Mouse (Mus musculus) midbrain, postnatal 0 days (tissue): ENCODE results near the gene Insc. TPM values are rescaled to one million over a fixed set of nuclear protein-coding genes. Genes with fewer than 3 reads are reported as not detected.

Source experiments
- ATAC-seq: fragments of 200-750 bp; cut with Nextera tagmentation; 2 replicates; pipeline ENCODE4 v1.8.0; 2017; ENCODE audit warnings: moderate number of reproducible peaks, mild to moderate bottlenecking, moderate TSS enrichment, moderate library complexity; ENCODE audit not compliant: low FRiP score
- DNase-seq: peaks from one replicate; pipeline ENCODE4 v3.0.0-alpha.2; 2015; ENCODE audit warnings: low spot score
- H3K27ac ChIP-seq: fragments of 300-500 bp; sonication (generic); 2 replicates; pipeline ENCODE4 v1.5.1; 2014; ENCODE audit warnings: low read depth, mild to moderate bottlenecking, low read length, mixed read lengths
- H3K27me3 ChIP-seq: fragments of 300-500 bp; sonication (generic); 2 replicates; pipeline ENCODE4 v1.6.1; 2014; ENCODE audit warnings: low read length, control low read depth, mixed read lengths; ENCODE audit not compliant: insufficient read depth
- H3K36me3 ChIP-seq: fragments of 300-500 bp; sonication (generic); 2 replicates; pipeline ENCODE4 v1.6.1; 2014; ENCODE audit warnings: low read length, control low read depth, mixed read lengths; ENCODE audit not compliant: insufficient read depth
- H3K4me1 ChIP-seq: fragments of 300-500 bp; sonication (generic); 2 replicates; pipeline ENCODE4 v1.6.1; 2014; ENCODE audit warnings: mild to moderate bottlenecking, control low read depth, antibody characterized with exemption, low read length, mixed read lengths; ENCODE audit not compliant: insufficient read depth
- H3K4me2 ChIP-seq: fragments of 300-500 bp; sonication (generic); 2 replicates; pipeline ENCODE4 v1.6.1; 2014; ENCODE audit warnings: low read depth, mild to moderate bottlenecking, low read length, mixed read lengths; ENCODE audit not compliant: poor library complexity, severe bottlenecking
- H3K4me3 ChIP-seq: fragments of 300-500 bp; sonication (generic); 2 replicates; pipeline ENCODE4 v1.5.1; 2014; ENCODE audit warnings: low read depth, mild to moderate bottlenecking, low read length, moderate library complexity
- H3K9ac ChIP-seq: fragments of 300-500 bp; sonication (generic); replicated peaks from 2 replicates; pipeline ENCODE4 v1.6.1; 2014; ENCODE audit warnings: mild to moderate bottlenecking, low read length, moderate library complexity, mixed read lengths; ENCODE audit not compliant: poor library complexity, severe bottlenecking
- H3K9me3 ChIP-seq: fragments of 300-500 bp; sonication (generic); 2 replicates; pipeline ENCODE4 v1.6.1; 2016; ENCODE audit warnings: low read length, control low read depth
- CTCF ChIP-seq: IDR thresholded peaks from 2 replicates; pipeline ENCODE4 v1.5.1; 2016; ENCODE audit warnings: antibody characterized with exemption, mild to moderate bottlenecking
- WGBS: fragments of 180-500 bp; shearing (Covaris S2); extraction: QIAGEN DNeasy Blood & Tissue Kit; methylation state at CpG from one replicate; pipeline ENCODE4 v1.1.7; 2014; 5-methylcytosine and 5-hydroxymethylcytosine counted together
- polyA plus RNA-seq: library from polyadenylated mRNA; unstranded; fragments of >200 nt; fragmentation: Nextera tagmentation; extraction: Ambion mirVana; gene quantifications from 2 replicates; pipeline ENCODE4 v1.2.1, GENCODE M21; 2015
- total RNA-seq: library from RNA; depleted of rRNA; stranded (reverse); fragments of >200 nt; gene quantifications from 2 replicates; pipeline ENCODE4 v1.2.3, GENCODE M21; 2014; rRNA removed

The Insc gene
- 1.9 and 2.7 TPM in 2 replicates for total RNA-seq
- 1.4 and 1.9 TPM in 2 replicates for polyA plus RNA-seq

DNA sequence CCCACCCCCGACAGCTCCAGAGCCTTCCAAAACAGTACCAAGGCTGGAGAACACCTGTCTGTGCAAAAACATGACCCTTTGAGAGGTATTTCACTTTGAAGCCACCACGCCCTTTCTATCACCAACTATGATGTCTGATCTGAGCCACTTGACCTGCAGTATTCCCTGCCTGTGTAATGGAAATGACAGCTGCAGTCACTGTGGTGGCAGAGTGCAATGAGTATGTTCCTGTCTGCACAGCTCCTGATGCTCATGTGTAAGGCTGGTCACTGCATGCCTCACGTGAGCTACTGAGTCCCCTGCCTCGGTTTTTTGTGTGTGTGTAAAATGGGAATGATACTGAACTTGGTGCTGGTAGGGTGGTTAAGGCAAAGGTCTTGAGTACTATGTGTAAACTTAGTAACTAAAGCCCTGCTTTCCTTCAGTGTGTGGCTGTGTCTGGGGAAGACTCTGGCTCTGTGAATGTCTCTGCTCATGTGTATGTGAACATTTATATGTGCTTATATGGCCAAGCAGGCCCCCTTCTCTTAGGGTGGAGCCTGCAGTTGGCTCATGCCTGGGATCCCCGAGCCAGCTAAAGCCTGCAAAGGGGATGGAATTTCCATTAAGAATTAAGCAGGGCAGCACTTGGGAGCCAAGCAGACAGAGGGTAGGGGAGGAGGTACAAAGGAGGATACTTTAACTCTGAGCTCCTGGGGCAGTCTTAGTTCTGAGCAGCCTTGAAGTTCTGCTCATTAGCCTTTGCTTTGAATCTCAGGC, at the start of gene Insc:
Insc (plus strand) TSS at position 673 of the 759 bp plus-strand sequence.
- DNase-seq = no peak
- no peak within 1 kb of the TSS for H3K4me2 ChIP-seq
- no peaks in the 10 kb centered on the region for H3K36me3 ChIP-seq
- WGBS = 70% methylated on average over 5 of the region's 5 CpGs
- no peak for ATAC-seq
- no peaks in the 10 kb centered on the region for H3K27me3 ChIP-seq
- TF ChIP-seq CTCF = no peak
- no peaks in the 10 kb centered on the region for H3K9me3 ChIP-seq
- H3K27ac ChIP-seq = no peak within 1 kb of the TSS
- no peak within 1 kb of the TSS for H3K4me3 ChIP-seq
- H3K9ac ChIP-seq = no peak within 1 kb of the TSS
- H3K4me1 ChIP-seq = no peaks in the 10 kb centered on the region; the same call in 1 of the 2 replicates

DNA sequence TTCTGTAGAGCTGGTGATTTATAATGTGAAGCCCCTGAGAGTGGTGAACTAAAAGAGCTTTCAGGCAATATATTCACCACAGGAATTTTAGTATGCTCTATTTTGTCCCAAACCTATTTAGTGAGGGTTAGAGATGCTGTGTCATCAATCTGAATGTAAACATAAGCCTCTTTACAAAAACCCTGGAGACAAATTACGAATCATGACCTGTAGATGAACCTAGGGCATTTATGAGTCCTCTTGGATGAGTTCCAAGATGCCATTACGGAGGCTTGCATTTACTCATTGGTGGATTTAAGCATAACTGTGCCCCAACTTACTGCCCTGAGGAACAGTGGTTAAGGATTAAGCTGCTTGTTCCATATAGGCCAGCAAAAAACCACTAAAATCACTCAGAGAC, 42.6 kb upstream of the Insc start:
- DNase-seq (no peak), ATAC-seq (no peak)
- WGBS = 64% methylated on average over 2 of the region's 2 CpGs

DNA sequence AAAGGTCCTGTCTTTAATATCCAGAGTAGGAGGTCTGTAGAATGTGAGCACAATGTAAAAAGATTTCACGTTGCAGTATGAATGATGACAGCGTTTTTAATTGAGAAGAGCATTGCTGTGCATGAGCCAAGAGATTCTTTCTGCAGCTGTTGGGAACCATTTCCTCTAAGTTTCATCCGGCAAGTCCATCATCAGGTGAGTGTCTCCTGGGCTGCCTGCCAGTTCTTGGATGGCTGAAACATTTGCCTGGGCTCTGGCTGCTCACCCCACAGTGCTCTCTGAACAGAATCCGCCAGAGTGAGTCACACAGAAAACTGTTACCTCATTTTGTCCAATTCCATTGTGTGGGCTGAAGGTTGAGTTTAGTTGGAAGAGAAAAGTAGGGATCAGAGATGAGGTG, 36.8 kb upstream of the Insc start:
- no peaks in the 10 kb centered on the region for H3K27me3 ChIP-seq
- no peaks in the 10 kb centered on the region for H3K4me1 ChIP-seq
- DNase-seq (no peak), ATAC-seq (no peak)
- no peak overlapping the region for H3K4me3 ChIP-seq
- H3K9me3 ChIP-seq = no peaks in the 10 kb centered on the region
- TF ChIP-seq CTCF = no peak
- H3K36me3 ChIP-seq = no peaks in the 10 kb centered on the region
- WGBS = 88% methylated on average over 4 of the region's 4 CpGs
- no peak overlapping the region for H3K4me2 ChIP-seq
- no peak overlapping the region for H3K27ac ChIP-seq
- no peak overlapping the region for H3K9ac ChIP-seq

More for the DNA sequence above, 42.6 kb upstream of the Insc start:
- Histone ChIP-seq H3K9me3 (no peaks in the 10 kb centered on the region), H3K4me1 (no peaks in the 10 kb centered on the region), H3K9ac (no peak overlapping the region), H3K4me2 (no peak overlapping the region), H3K27ac (no peak overlapping the region), H3K4me3 (no peak overlapping the region), H3K36me3 (no peaks in the 10 kb centered on the region), H3K27me3 (no peaks in the 10 kb centered on the region)
- TF ChIP-seq CTCF = no peak

DNA sequence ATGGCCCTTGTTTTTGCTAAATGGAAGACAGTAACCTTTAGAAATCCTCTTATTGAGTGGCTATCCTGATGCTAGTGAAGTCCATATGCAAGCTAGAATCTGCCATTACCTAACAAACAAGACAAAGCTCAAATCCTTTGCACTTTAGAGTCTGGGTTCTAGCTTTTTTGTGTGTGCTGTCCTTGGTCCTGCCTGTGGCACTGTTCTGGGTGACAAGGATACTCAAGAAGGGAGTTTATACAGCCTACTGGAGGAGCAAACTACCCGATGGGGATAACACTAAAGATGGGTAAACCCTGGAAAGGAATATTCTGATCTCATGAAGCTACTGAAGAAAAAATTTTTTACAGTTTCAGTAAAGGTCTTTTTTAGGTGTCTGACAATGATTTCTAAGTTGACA, 36.1 kb upstream of the Insc start:
- Histone ChIP-seq H3K27ac (no peak overlapping the region), H3K4me1 (no peaks in the 10 kb centered on the region), H3K4me3 (no peak overlapping the region), H3K9ac (no peak overlapping the region), H3K27me3 (no peaks in the 10 kb centered on the region), H3K4me2 (no peak overlapping the region), H3K9me3 (no peaks in the 10 kb centered on the region), H3K36me3 (no peaks in the 10 kb centered on the region)
- 82% methylated on average over 1 of the region's 1 CpGs for WGBS
- TF ChIP-seq CTCF = no peak
- DNase-seq = no peak
- no peak for ATAC-seq

DNA sequence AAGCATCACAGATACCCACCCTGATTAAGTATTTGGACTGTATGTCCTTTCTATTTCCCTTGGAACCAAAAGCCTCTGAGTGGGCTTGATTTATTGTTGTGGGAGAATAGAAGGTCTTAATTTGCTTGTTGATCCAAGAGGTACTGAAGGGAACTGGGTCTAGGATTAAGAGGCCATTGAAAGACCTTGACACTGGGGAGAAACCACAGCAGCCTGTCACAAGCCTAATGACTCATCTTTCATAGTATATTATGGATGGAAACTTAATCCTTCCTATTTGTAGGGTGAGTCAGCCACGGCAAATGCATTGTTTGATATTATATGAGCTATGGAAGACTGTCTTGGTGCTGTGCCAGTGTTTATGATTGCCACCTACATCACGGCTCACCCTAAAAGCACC, 33.1 kb upstream of the Insc start:
- WGBS = 79% methylated on average over 2 of the region's 2 CpGs
- Histone ChIP-seq H3K4me2 (no peak overlapping the region), H3K9ac (no peak overlapping the region), H3K27ac (no peak overlapping the region), H3K36me3 (no peaks in the 10 kb centered on the region), H3K9me3 (no peaks in the 10 kb centered on the region), H3K4me1 (no peaks in the 10 kb centered on the region), H3K27me3 (no peaks in the 10 kb centered on the region), H3K4me3 (no peak overlapping the region)
- ATAC-seq (no peak), DNase-seq (no peak)
- TF ChIP-seq CTCF = no peak

DNA sequence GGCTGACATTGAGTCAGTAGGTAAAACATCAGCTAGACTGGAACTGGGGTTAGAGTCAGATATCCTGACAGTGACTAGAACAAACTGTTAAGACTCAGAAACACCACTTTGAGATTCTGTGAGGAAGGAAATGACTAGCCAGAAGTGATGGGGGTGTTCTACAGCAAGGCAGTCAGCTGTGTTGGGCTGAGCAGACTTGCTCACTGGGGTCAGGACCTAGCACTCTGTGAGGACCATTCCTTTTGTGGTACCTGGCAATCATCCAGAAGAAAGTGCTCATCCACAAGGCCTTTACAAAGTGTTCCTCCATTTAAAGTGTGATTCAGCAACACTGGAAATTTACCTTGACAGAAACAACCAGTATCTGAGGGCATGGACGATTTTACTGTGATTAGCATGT, 31.0 kb upstream of the Insc start:
- DNase-seq (no peak), ATAC-seq (no peak)
- WGBS = 81% methylated on average over 1 of the region's 1 CpGs
- H3K4me1 ChIP-seq = no peaks in the 10 kb centered on the region
- peaks cover 5% of the 10 kb centered on the region for H3K27me3 ChIP-seq
- no peak overlapping the region for H3K4me2 ChIP-seq
- TF ChIP-seq CTCF = no peak
- H3K36me3 ChIP-seq = no peaks in the 10 kb centered on the region
- no peaks in the 10 kb centered on the region for H3K9me3 ChIP-seq
- no peak overlapping the region for H3K27ac ChIP-seq
- H3K9ac ChIP-seq = no peak overlapping the region
- H3K4me3 ChIP-seq = no peak overlapping the region
